Mouse (Mus musculus) gastrocnemius, adult 18-20 months (tissue): Measurements from ENCODE around the gene Mus81. TPM values are rescaled to one million over a fixed set of nuclear protein-coding genes. Genes with fewer than 3 reads are reported as not detected.

Experiments
- DNase-seq: peaks from one replicate; pipeline ENCODE4 v3.0.0; 2021; ENCODE audit warnings: low spot score
- long read RNA-seq, 2 experiments: library from polyadenylated mRNA; stranded (forward); transcript quantifications; one replicate each; pipeline ENCODE4 v2.0.0; 2021
- total RNA-seq, 2 experiments: library from RNA; stranded (reverse); gene quantifications; 2 replicates each; pipeline ENCODE4 v1.2.3; 2021

Mus81 gene
- 10 to 100 TPM; 18.3 to 22.1 TPM for total RNA-seq
- long read RNA-seq, experiment 1, transcript Mus81-202 (16 exons, 2,067 nt), result major isoform, 26 of 36 reads
- long read RNA-seq, experiment 1, partial matches to known transcripts, result 3 of 36 reads
- long read RNA-seq, experiment 1, other reads (novel, unspliced or antisense), result 5 of 36 reads
- long read RNA-seq, experiment 2, transcript Mus81-202 (16 exons, 2,067 nt), result major isoform, 22 of 30 reads
- long read RNA-seq, experiment 2, partial matches to known transcripts, result 0 of 30 reads
- long read RNA-seq, experiment 2, other reads (novel, unspliced or antisense), result 4 of 30 reads

- peak; percentile 97 for DNase-seq
Measured at GRCm38 (mm10) chr19:5487768-5488550, at the start of gene Mus81. TSS of gene Mus81 (minus strand) at chr19:5488402.

- no peak for DNase-seq
Measured at GRCm38 (mm10) chr19:5532520-5532919, 44.3 kb upstream of the Mus81 start.

GRCm38 (mm10) chr19:5530138-5530524 lies 41.9 kb upstream of the Mus81 start:
- DNase-seq, result no peak

- peak; percentile 98 for DNase-seq
Measured at GRCm38 (mm10) chr19:5529325-5530137, 41.3 kb upstream of the Mus81 start.

GRCm38 (mm10) chr19:5525204-5525603 lies 37.0 kb upstream of the Mus81 start:
- DNase-seq, result no peak

GRCm38 (mm10) chr19:5518721-5519120 lies 30.5 kb upstream of the Mus81 start:
- DNase-seq, result no peak

- DNase-seq, result no peak
Measured at GRCm38 (mm10) chr19:5516906-5517505, 28.8 kb upstream of the Mus81 start.

GRCm38 (mm10) chr19:5515840-5516777 lies 27.9 kb upstream of the Mus81 start:
- DNase-seq, result no peak

- DNase-seq, result no peak
Measured at GRCm38 (mm10) chr19:5513005-5513349, 24.8 kb upstream of the Mus81 start.

- DNase-seq, result no peak
Measured at GRCm38 (mm10) chr19:5512091-5513004, 24.1 kb upstream of the Mus81 start.

GRCm38 (mm10) chr19:5511074-5511632 lies 23.0 kb upstream of the Mus81 start:
- DNase-seq, result no peak

GRCm38 (mm10) chr19:5510031-5511026 lies 22.1 kb upstream of the Mus81 start, which contains the start of gene Snx32:
TSS of gene Snx32 (minus strand) at chr19:5510538.
- peak; percentile 99 for DNase-seq

GRCm38 (mm10) chr19:5503687-5504086 lies 15.5 kb upstream of the Mus81 start, which contains the start of gene 1700020D05Rik:
TSS of gene 1700020D05Rik (minus strand) at chr19:5503787.
- DNase-seq, result no peak

- DNase-seq, result no peak
Measured at GRCm38 (mm10) chr19:5500330-5500875, 12.2 kb upstream of the Mus81 start.

GRCm38 (mm10) chr19:5496052-5496370 lies 7.8 kb upstream of the Mus81 start:
- no peak for DNase-seq

- no peak for DNase-seq
Measured at GRCm38 (mm10) chr19:5495353-5496051, 7.3 kb upstream of the Mus81 start.

- DNase-seq, result no peak
Measured at GRCm38 (mm10) chr19:5494314-5494713, 6.1 kb upstream of the Mus81 start.
